Mouse (Mus musculus) heart, embryonic 16.5 days (tissue): Measurements from ENCODE around the gene Ly6g6f. TPM values are rescaled to one million over a fixed set of nuclear protein-coding genes. Genes with fewer than 3 reads are reported as not detected.

Experiments used
- ATAC-seq: fragments of 200-750 bp; cut with Nextera tagmentation; replicated peaks from 2 replicates; pipeline ENCODE4 v1.8.0; 2017; ENCODE audit warnings: moderate number of reproducible peaks; ENCODE audit not compliant: insufficient read depth, low FRiP score; ENCODE audit errors: extremely low read depth
- H3K27ac ChIP-seq: fragments of 300-500 bp; sonication (generic); 2 replicates; pipeline ENCODE4 v1.5.1; 2014; ENCODE audit warnings: mild to moderate bottlenecking, low read length, control low read depth, moderate library complexity
- H3K27me3 ChIP-seq: fragments of 300-500 bp; sonication (generic); 2 replicates; pipeline ENCODE4 v1.6.1; 2014; ENCODE audit warnings: low read length, mixed read lengths; ENCODE audit not compliant: control insufficient read depth, insufficient read depth
- H3K36me3 ChIP-seq: fragments of 300-500 bp; sonication (generic); 2 replicates; pipeline ENCODE4 v1.6.1; 2014; ENCODE audit not compliant: control insufficient read depth, insufficient read depth
- H3K4me1 ChIP-seq: fragments of 300-500 bp; sonication (generic); 2 replicates; pipeline ENCODE4 v1.6.1; 2014; ENCODE audit warnings: low read length, mixed read lengths; ENCODE audit not compliant: control insufficient read depth, insufficient read depth
- H3K4me2 ChIP-seq: fragments of 300-500 bp; sonication (generic); 2 replicates; pipeline ENCODE4 v1.6.1; 2014; ENCODE audit warnings: low read depth, mild to moderate bottlenecking, control low read depth, low read length
- H3K4me3 ChIP-seq: fragments of 300-500 bp; sonication (generic); 2 replicates; pipeline ENCODE4 v1.5.1; 2014; ENCODE audit warnings: mild to moderate bottlenecking, control low read depth, low read length
- H3K9ac ChIP-seq: fragments of 300-500 bp; sonication (generic); 2 replicates; pipeline ENCODE4 v1.6.1; 2014; ENCODE audit warnings: low read length, control low read depth
- H3K9me3 ChIP-seq: fragments of 300-500 bp; sonication (generic); replicated peaks from 2 replicates; pipeline ENCODE4 v1.6.1; 2016; ENCODE audit warnings: low read length; ENCODE audit not compliant: control insufficient read depth
- WGBS: fragments of 180-500 bp; shearing (Covaris S2); extraction: QIAGEN DNeasy Blood & Tissue Kit; methylation state at CpG from one replicate; pipeline ENCODE4 v1.1.7; 2014; 5-methylcytosine and 5-hydroxymethylcytosine counted together
- polyA plus RNA-seq: library from polyadenylated mRNA; unstranded; fragments of >200 nt; fragmentation: Nextera tagmentation; extraction: Ambion mirVana; gene quantifications from 2 replicates; pipeline ENCODE4 v1.2.1, GENCODE M21; 2015

Gene Ly6g6f
- polyA plus RNA-seq, 1 experiment from 2014 or later: 0.29 TPM

GRCm38 (mm10) chr17:35115046-35116019 is 29.9 kb upstream of the Ly6g6f start, which contains the start of gene Ly6g5b:
Gene Ly6g5b, minus strand, starts transcription at chr17:35115428.
- H3K9me3 ChIP-seq: no peaks in the 10 kb centered on the region
- WGBS: 85% methylated on average over 8 of the region's 8 CpGs
- no peaks in the 10 kb centered on the region for H3K27me3 ChIP-seq
- H3K27ac ChIP-seq: no peak within 1 kb of the TSS
- H3K9ac ChIP-seq: no peak within 1 kb of the TSS
- no peak within 1 kb of the TSS for H3K4me2 ChIP-seq
- peaks cover 33% of the 10 kb centered on the region for H3K36me3 ChIP-seq
- no peak for ATAC-seq
- H3K4me3 ChIP-seq: no peak within 1 kb of the TSS
- peaks cover 8% of the 10 kb centered on the region for H3K4me1 ChIP-seq

GRCm38 (mm10) chr17:35111774-35112173 is 26.4 kb upstream of the Ly6g6f start:
- H3K9ac ChIP-seq: no peak overlapping the region
- no peaks in the 10 kb centered on the region for H3K4me1 ChIP-seq
- H3K9me3 ChIP-seq: no peaks in the 10 kb centered on the region
- no peaks in the 10 kb centered on the region for H3K27me3 ChIP-seq
- H3K36me3 ChIP-seq: peaks cover 11% of the 10 kb centered on the region
- H3K4me2 ChIP-seq: peak overlapping the region; percentile 22
- peak; percentile 24; the same call in 1 of the 2 replicates for ATAC-seq
- H3K27ac ChIP-seq: peak overlapping the region; percentile 48; the same call in 1 of the 2 replicates
- 68% methylated on average over 9 of the region's 9 CpGs for WGBS
- no peak overlapping the region for H3K4me3 ChIP-seq

GRCm38 (mm10) chr17:35108097-35108496 is 22.7 kb upstream of the Ly6g6f start, which contains the start of gene Ly6g5c:
Gene Ly6g5c, plus strand, starts transcription at chr17:35108279.
- WGBS: 77% methylated on average over 6 of the region's 6 CpGs
- H3K9me3 ChIP-seq: no peaks in the 10 kb centered on the region
- no peak within 1 kb of the TSS for H3K4me2 ChIP-seq
- H3K4me1 ChIP-seq: peaks cover 3% of the 10 kb centered on the region; the same call in 1 of the 2 replicates
- H3K9ac ChIP-seq: no peak within 1 kb of the TSS
- no peak within 1 kb of the TSS for H3K4me3 ChIP-seq
- no peak within 1 kb of the TSS for H3K27ac ChIP-seq
- ATAC-seq: no peak
- H3K27me3 ChIP-seq: no peaks in the 10 kb centered on the region
- H3K36me3 ChIP-seq: no peaks in the 10 kb centered on the region

GRCm38 (mm10) chr17:35106522-35106921 is 21.1 kb upstream of the Ly6g6f start:
- Histone ChIP-seq H3K27me3 (no peaks in the 10 kb centered on the region), H3K36me3 (peaks cover 6% of the 10 kb centered on the region), H3K4me3 (no peak overlapping the region), H3K4me1 (peaks cover 6% of the 10 kb centered on the region; the same call in 1 of the 2 replicates), H3K27ac (no peak overlapping the region), H3K9me3 (no peaks in the 10 kb centered on the region), H3K4me2 (no peak overlapping the region), H3K9ac (no peak overlapping the region)
- no peak for ATAC-seq
- WGBS: 64% methylated on average over 3 of the region's 3 CpGs

GRCm38 (mm10) chr17:35105740-35106389 is 20.5 kb upstream of the Ly6g6f start:
- 28% methylated on average over 13 of the region's 13 CpGs for WGBS
- Histone ChIP-seq H3K9me3 (no peaks in the 10 kb centered on the region), H3K9ac (no peak overlapping the region), H3K36me3 (peaks cover 12% of the 10 kb centered on the region), H3K4me2 (no peak overlapping the region), H3K27me3 (no peaks in the 10 kb centered on the region), H3K4me3 (no peak overlapping the region), H3K4me1 (peaks cover 6% of the 10 kb centered on the region; the same call in 1 of the 2 replicates), H3K27ac (no peak overlapping the region)
- no peak for ATAC-seq

GRCm38 (mm10) chr17:35104754-35105153 is 19.3 kb upstream of the Ly6g6f start:
- Histone ChIP-seq H3K4me1 (peaks cover 6% of the 10 kb centered on the region; the same call in 1 of the 2 replicates), H3K36me3 (peaks cover 18% of the 10 kb centered on the region), H3K27ac (no peak overlapping the region), H3K4me3 (no peak overlapping the region), H3K27me3 (no peaks in the 10 kb centered on the region), H3K9me3 (no peaks in the 10 kb centered on the region), H3K9ac (no peak overlapping the region), H3K4me2 (no peak overlapping the region)
- no peak for ATAC-seq
- 54% methylated on average over 6 of the region's 6 CpGs for WGBS

- no peaks in the 10 kb centered on the region for H3K27me3 ChIP-seq
- H3K9me3 ChIP-seq: no peaks in the 10 kb centered on the region
- H3K4me3 ChIP-seq: no peak overlapping the region
- no peak overlapping the region for H3K27ac ChIP-seq
- no peak for ATAC-seq
- no peak overlapping the region for H3K9ac ChIP-seq
- H3K36me3 ChIP-seq: peaks cover 22% of the 10 kb centered on the region
- no peak overlapping the region for H3K4me2 ChIP-seq
- H3K4me1 ChIP-seq: peaks cover 6% of the 10 kb centered on the region; the same call in 1 of the 2 replicates
- 83% methylated on average over 7 of the region's 7 CpGs for WGBS
Observed at GRCm38 (mm10) chr17:35104079-35104478, 18.7 kb upstream of the Ly6g6f start.

- 46% methylated on average over 6 of the region's 6 CpGs for WGBS
- H3K27ac ChIP-seq: no peak overlapping the region
- H3K27me3 ChIP-seq: no peaks in the 10 kb centered on the region
- H3K9me3 ChIP-seq: no peaks in the 10 kb centered on the region
- H3K9ac ChIP-seq: no peak overlapping the region
- no peak overlapping the region for H3K4me2 ChIP-seq
- no peak overlapping the region for H3K4me3 ChIP-seq
- ATAC-seq: no peak
- peaks cover 28% of the 10 kb centered on the region for H3K36me3 ChIP-seq
- peaks cover 6% of the 10 kb centered on the region; the same call in 1 of the 2 replicates for H3K4me1 ChIP-seq
Observed at GRCm38 (mm10) chr17:35103221-35103690, 17.8 kb upstream of the Ly6g6f start.
